Mouse (Mus musculus): ENCODE measurements around the gene Tacr1.

GRCm38 (mm10) chr6:82575445-82575844 is 173.3 kb downstream of the Tacr1 start:
- TF ChIP-seq ZNF384 (IDR thresholded peaks at IDR 0.05; ENCODE audit: low read depth, low read length) (no peak), HCFC1 (IDR thresholded peaks at IDR 0.05; ENCODE audit: borderline replicate concordance, insufficient read depth, low read length) (no peak), MAFK (IDR thresholded peaks at IDR 0.05; ENCODE audit: insufficient read depth, low read depth, low read length) (no peak), ZC3H11A (IDR thresholded peaks at IDR 0.05; ENCODE audit: borderline replicate concordance, low read depth, low read length) (no peak)

Measured in ES-E14 (cell line).